Mouse (Mus musculus): ENCODE measurements at regions not wholly inside any gene's neighbourhood (a gene's known extent, or its start where the extent isn't known, plus 50 kb on each side); places are given as distances from the start of the nearest gene placed in this dataset.
A peak's percentile ranks its signal among the peaks of the same experiment; 100 is the strongest.

DNA sequence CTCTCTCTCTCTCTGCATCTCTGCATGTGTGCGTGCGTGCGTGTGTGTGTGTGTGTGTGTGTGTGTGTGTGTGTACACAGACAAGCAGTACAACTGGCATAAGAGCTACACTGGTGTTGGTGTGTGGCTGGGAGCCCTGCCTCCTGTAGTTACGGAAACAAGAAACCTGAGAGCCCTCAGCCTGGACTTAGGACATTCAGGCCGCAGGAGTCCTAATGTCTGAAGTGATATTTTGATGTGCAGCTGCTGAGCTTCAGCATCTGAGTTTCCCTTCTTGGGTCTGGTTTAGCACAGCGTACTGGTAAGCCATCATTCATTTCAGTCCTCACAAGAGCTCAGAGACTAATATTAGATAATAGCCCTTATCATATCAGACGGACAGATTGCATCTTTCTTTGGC, 134.8 kb upstream of the Runx1 start:
- H3K27me3 ChIP-seq: peaks cover 10% of the 10 kb centered on the region; the same call in 1 of the 2 replicates
- H3K27ac ChIP-seq: no peak overlapping the region
- 68% methylated on average over 7 of the region's 7 CpGs for WGBS
- peaks cover 6% of the 10 kb centered on the region; the same call in 1 of the 2 replicates for H3K4me1 ChIP-seq (replicated peaks)
- no peaks in the 10 kb centered on the region for H3K9me3 ChIP-seq (replicated peaks)
- H3K9ac ChIP-seq: no peak overlapping the region
- no peak overlapping the region for H3K4me3 ChIP-seq
- no peak overlapping the region for H3K4me2 ChIP-seq
- ATAC-seq (replicated peaks; ENCODE audit: insufficient number of reproducible peaks, insufficient read depth, low FRiP score, low read depth): no peak
- no peaks in the 10 kb centered on the region for H3K36me3 ChIP-seq

DNA sequence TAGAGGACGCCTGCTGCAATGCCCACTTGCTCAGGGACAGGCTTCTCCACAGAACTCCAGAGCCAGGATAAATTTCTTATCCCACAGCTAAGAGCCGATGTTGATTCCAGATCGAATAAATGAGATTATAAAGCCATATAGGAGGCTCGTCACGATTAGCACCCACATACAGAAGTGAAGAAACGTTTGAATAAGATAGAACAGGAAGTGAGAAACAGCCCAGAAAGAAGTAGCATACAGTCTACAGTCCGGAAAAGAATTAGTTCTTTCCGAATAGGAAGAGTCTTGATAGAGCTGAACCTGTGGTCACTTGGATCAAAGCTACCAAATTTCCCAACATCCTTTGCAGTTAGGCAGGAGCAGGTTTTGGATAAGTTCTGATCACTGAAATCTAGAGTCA, 133.0 kb upstream of the Runx1 start:
- Histone ChIP-seq H3K27me3 (peaks cover 10% of the 10 kb centered on the region; the same call in 1 of the 2 replicates), H3K36me3 (no peaks in the 10 kb centered on the region), H3K4me1 (replicated peaks) (peaks cover 19% of the 10 kb centered on the region), H3K4me3 (no peak overlapping the region), H3K9ac (no peak overlapping the region), H3K4me2 (no peak overlapping the region), H3K27ac (no peak overlapping the region), H3K9me3 (replicated peaks) (no peaks in the 10 kb centered on the region)
- WGBS: 80% methylated on average over 8 of the region's 8 CpGs
- ATAC-seq (replicated peaks; ENCODE audit: insufficient number of reproducible peaks, insufficient read depth, low FRiP score, low read depth): no peak

DNA sequence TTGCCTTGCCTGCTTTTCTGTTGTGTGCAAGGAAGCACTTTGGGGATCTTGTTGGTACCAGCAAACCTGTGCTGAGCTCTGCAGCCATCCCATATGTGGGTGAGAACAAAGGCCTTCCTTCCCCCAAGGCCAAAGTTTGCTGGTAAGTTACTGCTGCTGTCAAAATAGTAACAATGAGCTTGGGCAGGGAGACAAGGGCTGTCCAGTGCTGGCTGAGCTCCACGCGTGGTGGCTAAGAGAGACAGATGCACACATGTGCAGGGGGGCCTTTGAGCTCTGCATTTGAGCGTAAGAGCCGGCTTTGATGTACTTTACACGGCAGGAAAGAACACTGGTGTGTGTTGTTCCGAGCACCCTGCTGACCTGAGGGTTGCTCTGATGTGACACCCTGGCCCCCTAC, 132.2 kb upstream of the Runx1 start:
- H3K9ac ChIP-seq: no peak overlapping the region
- no peak for ATAC-seq (replicated peaks; ENCODE audit: insufficient number of reproducible peaks, insufficient read depth, low FRiP score, low read depth)
- peaks cover 8% of the 10 kb centered on the region; the same call in 1 of the 2 replicates for H3K27me3 ChIP-seq
- H3K36me3 ChIP-seq: no peaks in the 10 kb centered on the region
- peaks cover 19% of the 10 kb centered on the region for H3K4me1 ChIP-seq (replicated peaks)
- no peak overlapping the region for H3K4me2 ChIP-seq
- WGBS: 68% methylated on average over 6 of the region's 6 CpGs
- H3K4me3 ChIP-seq: no peak overlapping the region
- no peaks in the 10 kb centered on the region for H3K9me3 ChIP-seq (replicated peaks)
- H3K27ac ChIP-seq: no peak overlapping the region

DNA sequence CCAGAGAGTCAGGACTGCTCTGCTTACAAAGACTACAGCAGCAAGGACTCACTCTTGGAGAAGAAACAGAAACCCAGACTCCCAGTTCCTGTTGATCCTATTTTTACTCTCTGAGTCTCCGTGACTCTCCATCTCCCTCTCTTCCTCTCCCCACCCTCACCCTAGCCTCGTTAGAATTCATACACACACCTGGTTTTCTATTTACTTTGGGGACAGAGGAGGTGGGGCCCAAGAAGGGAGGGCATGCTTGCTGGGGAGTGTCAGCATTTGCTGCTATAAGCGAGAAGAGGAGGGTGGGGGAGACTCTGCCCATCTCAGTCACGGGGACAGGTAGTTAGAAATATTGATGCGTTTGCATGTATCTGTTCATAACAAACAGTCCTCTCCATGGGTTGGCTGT, 129.6 kb upstream of the Runx1 start:
- H3K9me3 ChIP-seq (replicated peaks): no peaks in the 10 kb centered on the region
- 40% methylated on average over 5 of the region's 5 CpGs for WGBS
- H3K36me3 ChIP-seq: no peaks in the 10 kb centered on the region
- no peak overlapping the region for H3K9ac ChIP-seq
- H3K4me2 ChIP-seq: no peak overlapping the region
- H3K4me3 ChIP-seq: no peak overlapping the region
- H3K27ac ChIP-seq: no peak overlapping the region
- peaks cover 22% of the 10 kb centered on the region for H3K4me1 ChIP-seq (replicated peaks)
- H3K27me3 ChIP-seq: peaks cover 6% of the 10 kb centered on the region; the same call in 1 of the 2 replicates
- no peak for ATAC-seq (replicated peaks; ENCODE audit: insufficient number of reproducible peaks, insufficient read depth, low FRiP score, low read depth)

DNA sequence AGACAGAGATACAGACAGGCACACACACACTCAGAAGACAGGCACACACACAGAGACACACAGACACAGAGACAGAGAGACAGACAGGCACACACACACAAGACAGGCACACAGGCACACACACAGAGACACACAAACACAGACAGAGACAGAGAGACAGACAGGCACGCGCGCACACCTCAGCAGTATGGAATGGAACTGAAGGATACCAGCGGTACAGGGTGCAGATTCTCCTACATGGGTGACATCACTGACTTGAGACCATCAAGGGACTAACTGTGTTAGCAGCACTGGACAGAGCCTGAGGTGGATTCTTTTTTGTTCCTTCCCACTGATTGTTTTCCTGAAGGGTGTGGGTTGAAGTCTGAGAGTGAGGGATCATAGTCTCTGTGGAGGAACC, 129.1 kb upstream of the Runx1 start:
- Histone ChIP-seq H3K4me3 (no peak overlapping the region), H3K9me3 (replicated peaks) (no peaks in the 10 kb centered on the region), H3K27ac (no peak overlapping the region), H3K4me2 (no peak overlapping the region), H3K36me3 (no peaks in the 10 kb centered on the region), H3K27me3 (peaks cover 6% of the 10 kb centered on the region; the same call in 1 of the 2 replicates), H3K9ac (no peak overlapping the region), H3K4me1 (replicated peaks) (peaks cover 22% of the 10 kb centered on the region)
- WGBS: 95% methylated on average over 4 of the region's 4 CpGs
- ATAC-seq (replicated peaks; ENCODE audit: insufficient number of reproducible peaks, insufficient read depth, low FRiP score, low read depth): no peak

DNA sequence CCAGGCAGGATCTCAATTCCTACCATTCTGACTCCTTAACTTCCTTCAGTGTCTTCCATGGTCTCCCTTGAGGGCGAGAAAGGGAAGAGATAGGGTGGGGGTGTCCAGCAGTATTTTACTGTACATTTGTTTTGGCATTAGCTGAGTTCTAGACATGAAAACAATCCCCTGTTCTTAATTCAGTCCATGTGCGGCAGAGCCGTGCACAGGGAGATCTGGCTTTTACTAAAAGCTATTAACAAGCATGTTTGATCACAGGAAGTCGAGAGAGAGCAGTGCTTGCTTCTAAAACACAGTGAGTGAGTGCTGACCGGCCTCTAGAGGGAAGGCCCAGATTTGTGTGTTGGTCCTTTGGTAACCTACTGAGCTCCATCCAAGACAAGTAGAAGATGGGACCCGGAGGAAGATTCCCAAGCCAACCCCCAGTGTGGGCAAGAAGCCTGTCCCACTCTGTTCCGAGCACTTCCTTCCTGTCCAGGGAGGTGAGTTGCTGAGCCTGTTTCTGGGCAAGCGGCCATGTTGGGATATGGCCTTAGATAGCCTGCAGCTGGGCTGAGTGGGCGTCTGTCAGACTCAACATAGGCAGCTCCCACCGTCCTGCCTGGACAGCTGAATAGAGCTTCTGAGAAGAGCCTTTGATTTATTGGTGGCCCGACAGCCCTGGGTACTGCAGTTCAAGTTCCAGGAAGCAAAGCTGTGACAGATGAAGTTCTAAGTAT, 128.1 kb upstream of the Runx1 start:
- Histone ChIP-seq H3K4me2 (no peak overlapping the region), H3K9ac (no peak overlapping the region), H3K9me3 (replicated peaks) (no peaks in the 10 kb centered on the region), H3K4me3 (no peak overlapping the region), H3K27ac (peak overlapping the region; percentile 60), H3K27me3 (0 out of 2 replicates have a peak, but pooled peaks cover under 1% of the 10 kb centered on the region), H3K36me3 (no peaks in the 10 kb centered on the region), H3K4me1 (replicated peaks) (peaks cover 22% of the 10 kb centered on the region)
- ATAC-seq (replicated peaks; ENCODE audit: insufficient number of reproducible peaks, insufficient read depth, low FRiP score, low read depth): peak; percentile 81
- WGBS: 44% methylated on average over 11 of the region's 11 CpGs

DNA sequence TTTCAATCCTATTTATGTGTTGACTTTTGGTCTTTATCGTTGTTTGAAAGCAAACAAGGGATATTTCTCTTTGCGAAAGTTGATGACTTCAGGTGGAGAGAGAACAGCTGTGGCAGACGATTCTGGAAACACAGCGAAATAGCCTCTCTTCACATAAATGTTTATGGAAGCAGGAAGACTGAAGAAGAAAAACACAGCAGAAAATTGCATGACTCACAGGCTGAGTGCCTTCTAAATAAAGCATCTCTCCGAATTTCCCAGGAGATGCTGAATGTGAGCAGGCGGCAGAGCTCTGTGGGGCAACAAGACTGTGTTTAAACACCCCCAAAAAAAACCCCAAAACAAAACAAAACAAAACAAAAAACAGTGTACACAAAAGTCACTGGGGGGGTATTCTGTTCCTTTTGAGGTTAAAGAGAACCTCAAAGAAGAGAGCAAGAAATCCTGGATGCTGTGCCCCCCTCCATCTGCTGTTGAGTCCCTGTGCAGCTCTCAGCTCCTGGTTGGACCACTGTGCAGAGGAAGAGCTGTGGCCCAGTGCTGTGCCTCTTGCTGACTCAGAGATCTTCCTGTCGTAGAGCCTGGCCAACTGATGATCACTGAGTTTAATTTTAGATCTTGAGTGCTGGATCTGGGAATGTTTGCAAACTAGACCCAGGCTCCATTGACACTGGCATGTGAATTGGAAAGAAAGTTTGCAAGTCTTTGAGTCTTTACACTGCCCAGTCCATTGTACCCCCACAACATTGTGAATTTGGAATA, 126.6 kb upstream of the Runx1 start:
- ATAC-seq (replicated peaks; ENCODE audit: insufficient number of reproducible peaks, insufficient read depth, low FRiP score, low read depth): no peak
- Histone ChIP-seq H3K9ac (no peak overlapping the region), H3K4me1 (replicated peaks) (peaks cover 20% of the 10 kb centered on the region), H3K27ac (peak overlapping the region; percentile 35), H3K36me3 (no peaks in the 10 kb centered on the region), H3K9me3 (replicated peaks) (no peaks in the 10 kb centered on the region), H3K4me2 (no peak overlapping the region), H3K4me3 (no peak overlapping the region), H3K27me3 (no peaks in the 10 kb centered on the region)
- WGBS: 44% methylated on average over 7 of the region's 7 CpGs

DNA sequence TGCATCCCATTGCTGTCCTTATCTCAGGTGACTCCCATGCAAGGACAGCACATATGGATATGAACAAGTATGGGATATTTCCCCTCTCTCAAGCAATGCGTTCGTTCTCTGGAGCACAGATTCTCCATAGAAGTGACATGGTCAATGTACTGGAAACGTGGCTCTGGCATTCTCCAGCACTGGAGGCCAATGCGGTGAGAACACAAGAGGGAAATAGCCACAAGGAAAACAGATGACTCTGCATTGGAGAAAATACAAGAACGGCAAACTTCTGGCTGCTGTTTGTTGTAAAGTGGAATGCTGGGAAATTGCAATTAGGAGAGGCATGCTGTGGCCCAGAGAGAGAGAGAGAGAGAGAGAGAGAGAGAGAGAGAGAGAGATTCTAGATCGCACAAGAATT, 125.6 kb upstream of the Runx1 start:
- no peaks in the 10 kb centered on the region for H3K36me3 ChIP-seq
- no peak overlapping the region for H3K4me2 ChIP-seq
- H3K27ac ChIP-seq: no peak overlapping the region
- 77% methylated on average over 6 of the region's 6 CpGs for WGBS
- H3K4me3 ChIP-seq: no peak overlapping the region
- peaks cover 20% of the 10 kb centered on the region for H3K4me1 ChIP-seq (replicated peaks)
- 0 out of 2 replicates have a peak, but pooled peaks cover 5% of the 10 kb centered on the region for H3K27me3 ChIP-seq
- ATAC-seq (replicated peaks; ENCODE audit: insufficient number of reproducible peaks, insufficient read depth, low FRiP score, low read depth): no peak
- H3K9ac ChIP-seq: no peak overlapping the region
- H3K9me3 ChIP-seq (replicated peaks): no peaks in the 10 kb centered on the region

DNA sequence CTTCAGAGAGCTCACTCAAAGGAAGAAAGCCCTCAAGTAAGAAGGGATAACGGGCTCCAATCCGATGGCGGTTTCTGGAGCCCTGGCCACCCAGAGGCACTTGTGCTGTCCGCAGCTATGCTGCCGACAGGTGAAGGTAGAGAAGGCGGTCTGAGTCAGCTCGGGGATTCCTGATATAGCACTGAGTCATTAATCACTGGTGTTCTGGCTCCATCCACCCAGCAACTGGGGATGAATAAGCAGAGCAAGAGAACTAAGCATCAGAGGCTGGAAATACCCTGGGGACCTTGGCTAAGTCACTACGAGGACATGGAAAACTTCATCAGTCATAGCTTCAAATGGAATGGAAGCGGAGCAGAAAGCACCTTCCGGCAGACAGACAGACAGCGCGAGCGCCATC, 122.5 kb upstream of the Runx1 start:
- peaks cover 7% of the 10 kb centered on the region for H3K4me1 ChIP-seq (replicated peaks)
- H3K4me3 ChIP-seq: no peak overlapping the region
- no peak overlapping the region for H3K27ac ChIP-seq
- ATAC-seq (replicated peaks; ENCODE audit: insufficient number of reproducible peaks, insufficient read depth, low FRiP score, low read depth): no peak
- 79% methylated on average over 13 of the region's 13 CpGs for WGBS
- no peak overlapping the region for H3K4me2 ChIP-seq
- H3K9ac ChIP-seq: no peak overlapping the region
- H3K9me3 ChIP-seq (replicated peaks): no peaks in the 10 kb centered on the region
- peaks cover 22% of the 10 kb centered on the region for H3K27me3 ChIP-seq
- no peaks in the 10 kb centered on the region for H3K36me3 ChIP-seq

DNA sequence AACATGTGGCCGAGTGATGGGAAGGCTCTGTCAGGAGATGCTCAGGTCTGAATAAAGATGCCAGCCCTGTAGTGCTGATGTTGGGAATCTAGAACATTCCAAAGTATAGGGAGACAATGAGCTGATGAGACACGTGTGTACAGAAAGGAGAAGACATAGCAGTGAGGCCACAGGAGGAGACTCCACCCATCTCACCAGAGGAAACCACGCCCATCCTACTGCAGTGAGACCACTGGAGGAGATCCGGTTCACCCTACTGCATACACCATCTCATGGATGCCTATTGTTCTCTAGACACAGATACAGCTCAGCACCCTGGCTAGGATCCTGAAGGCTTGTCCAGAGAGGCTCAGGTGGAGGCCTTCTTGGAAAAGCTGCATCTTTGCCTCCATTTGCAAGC, 120.6 kb upstream of the Runx1 start:
- no peak overlapping the region for H3K27ac ChIP-seq
- H3K27me3 ChIP-seq: peaks cover 37% of the 10 kb centered on the region
- H3K9ac ChIP-seq: no peak overlapping the region
- no peak for ATAC-seq (replicated peaks; ENCODE audit: insufficient number of reproducible peaks, insufficient read depth, low FRiP score, low read depth)
- no peaks in the 10 kb centered on the region for H3K9me3 ChIP-seq (replicated peaks)
- no peak overlapping the region for H3K4me2 ChIP-seq
- no peak overlapping the region for H3K4me3 ChIP-seq
- WGBS: 65% methylated on average over 4 of the region's 4 CpGs
- no peaks in the 10 kb centered on the region for H3K36me3 ChIP-seq
- no peaks in the 10 kb centered on the region for H3K4me1 ChIP-seq (replicated peaks)

DNA sequence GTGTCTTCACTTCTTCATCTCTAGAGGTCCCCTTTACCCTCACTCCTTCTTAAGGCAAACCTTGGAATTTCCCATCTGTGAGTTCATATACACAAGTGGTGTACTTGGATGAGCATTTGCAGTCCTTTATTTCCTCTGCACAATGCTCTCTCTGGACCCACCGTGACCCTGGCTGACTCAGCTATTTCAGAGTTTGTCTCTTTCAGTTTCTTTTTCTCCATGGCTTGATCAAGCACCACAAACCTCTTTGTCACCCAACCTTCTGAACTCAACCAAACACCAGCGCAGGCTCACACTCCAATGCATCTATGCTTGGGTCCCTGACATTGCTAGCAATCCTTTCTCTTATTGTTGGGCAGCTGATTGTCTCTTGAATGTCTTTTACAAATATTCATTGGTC, 118.0 kb upstream of the Runx1 start:
- no peak overlapping the region for H3K9ac ChIP-seq
- H3K4me3 ChIP-seq: no peak overlapping the region
- H3K4me2 ChIP-seq: no peak overlapping the region
- H3K27me3 ChIP-seq: peaks cover 45% of the 10 kb centered on the region
- H3K4me1 ChIP-seq (replicated peaks): no peaks in the 10 kb centered on the region
- H3K9me3 ChIP-seq (replicated peaks): no peaks in the 10 kb centered on the region
- no peak overlapping the region for H3K27ac ChIP-seq
- 75% methylated on average over 2 of the region's 2 CpGs for WGBS
- no peak for ATAC-seq (replicated peaks; ENCODE audit: insufficient number of reproducible peaks, insufficient read depth, low FRiP score, low read depth)
- H3K36me3 ChIP-seq: no peaks in the 10 kb centered on the region

DNA sequence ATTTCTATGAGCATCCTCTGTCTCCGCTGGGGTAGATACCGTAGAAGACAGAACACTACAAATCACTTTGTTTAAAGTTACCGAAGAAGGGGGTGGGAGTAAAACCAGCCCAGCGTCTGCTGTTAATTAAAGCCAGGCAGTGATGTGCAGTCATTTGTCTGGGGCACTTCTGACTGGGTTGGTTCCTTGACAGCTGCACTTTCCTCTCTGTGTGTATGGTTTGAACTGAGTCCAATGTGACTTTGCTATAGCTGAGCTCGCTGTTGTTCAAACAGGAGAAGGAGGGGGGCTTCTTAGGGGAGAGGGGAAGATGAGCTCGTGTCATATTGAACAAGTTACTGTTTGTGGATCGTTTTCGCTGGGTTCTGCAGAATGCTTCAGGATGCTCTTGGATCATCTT, 113.7 kb upstream of the Runx1 start:
- Histone ChIP-seq H3K9ac (no peak overlapping the region), H3K4me3 (no peak overlapping the region), H3K36me3 (no peaks in the 10 kb centered on the region), H3K27me3 (peaks cover 30% of the 10 kb centered on the region), H3K4me1 (replicated peaks) (no peaks in the 10 kb centered on the region), H3K27ac (no peak overlapping the region), H3K9me3 (replicated peaks) (no peaks in the 10 kb centered on the region), H3K4me2 (no peak overlapping the region)
- WGBS: 42% methylated on average over 8 of the region's 8 CpGs
- no peak for ATAC-seq (replicated peaks; ENCODE audit: insufficient number of reproducible peaks, insufficient read depth, low FRiP score, low read depth)

Measured in heart, embryonic 15.5 days (tissue).